Mouse (Mus musculus) hindbrain, embryonic 11.5 days (tissue): ENCODE results near the gene Tgfbr3. TPM values are rescaled to one million over a fixed set of nuclear protein-coding genes. Genes with fewer than 3 reads are reported as not detected.

Experiments used
- ATAC-seq: fragments of 200-750 bp; cut with Nextera tagmentation; 2 replicates; pipeline ENCODE4 v1.8.0; 2017; ENCODE audit warnings: mild to moderate bottlenecking, moderate TSS enrichment, moderate library complexity; ENCODE audit not compliant: low FRiP score
- DNase-seq: peaks from one replicate; pipeline ENCODE4 v3.0.0-alpha.2; 2015; ENCODE audit warnings: low spot score
- H3K27ac ChIP-seq: fragments of 300-500 bp; sonication (generic); 2 replicates; pipeline ENCODE4 v1.5.1; 2014; ENCODE audit warnings: mild to moderate bottlenecking, low read depth, low read length
- H3K27me3 ChIP-seq: fragments of 300-500 bp; sonication (generic); 2 replicates; pipeline ENCODE4 v1.6.1; 2014; ENCODE audit warnings: mild to moderate bottlenecking, low read length, moderate library complexity, mixed read lengths; ENCODE audit not compliant: control insufficient read depth, insufficient read depth
- H3K36me3 ChIP-seq: fragments of 300-500 bp; sonication (generic); 2 replicates; pipeline ENCODE4 v1.6.1; 2014; ENCODE audit warnings: mild to moderate bottlenecking, low read length, moderate library complexity, mixed read lengths; ENCODE audit not compliant: control insufficient read depth, insufficient read depth
- H3K4me1 ChIP-seq: fragments of 300-500 bp; sonication (generic); replicated peaks from 2 replicates; pipeline ENCODE4 v1.6.1; 2014; ENCODE audit warnings: low read length, mixed read lengths; ENCODE audit not compliant: control insufficient read depth, insufficient read depth
- H3K4me2 ChIP-seq: fragments of 300-500 bp; sonication (generic); replicated peaks from 2 replicates; pipeline ENCODE4 v1.6.1; 2014; ENCODE audit warnings: mild to moderate bottlenecking, low read depth, low read length
- H3K4me3 ChIP-seq: fragments of 300-500 bp; sonication (generic); 2 replicates; pipeline ENCODE4 v1.5.1; 2014; ENCODE audit warnings: low read depth, low read length
- H3K9ac ChIP-seq: fragments of 300-500 bp; sonication (generic); 2 replicates; pipeline ENCODE4 v1.6.1; 2014; ENCODE audit warnings: low read depth, low read length
- H3K9me3 ChIP-seq: fragments of 300-500 bp; sonication (generic); 2 replicates; pipeline ENCODE4 v1.6.1; 2016; ENCODE audit warnings: low read length; ENCODE audit not compliant: control insufficient read depth
- WGBS: fragments of 180-500 bp; shearing (Covaris S2); extraction: QIAGEN DNeasy Blood & Tissue Kit; methylation state at CpG from one replicate; pipeline ENCODE4 v1.1.7; 2014; 5-methylcytosine and 5-hydroxymethylcytosine counted together
- polyA plus RNA-seq: library from polyadenylated mRNA; unstranded; fragments of >200 nt; fragmentation: Nextera tagmentation; extraction: Ambion mirVana; gene quantifications from 2 replicates; pipeline ENCODE4 v1.2.1, GENCODE M21; 2014

Gene Tgfbr3
- polyA plus RNA-seq, 1 experiment from 2014 or later, result 9.6 TPM

DNA sequence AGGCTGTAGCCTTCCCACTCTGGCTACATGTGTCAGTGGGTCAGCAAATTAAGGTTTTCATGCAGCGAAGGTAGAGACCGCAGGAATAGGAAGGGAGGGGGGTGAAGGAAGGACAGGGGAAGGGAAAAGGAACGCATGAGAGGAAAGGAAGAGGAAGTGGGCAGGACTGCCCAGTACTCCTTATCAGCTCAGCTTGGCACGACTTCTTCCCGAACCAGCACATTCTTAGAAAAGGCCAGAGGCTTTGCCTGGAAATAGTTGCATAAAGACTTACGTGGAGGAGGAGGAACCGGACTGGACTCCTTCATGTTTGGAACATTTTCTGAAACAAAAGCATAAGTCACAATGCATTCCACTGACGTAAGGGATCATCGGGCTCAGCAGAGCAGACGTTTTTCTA lies 168.3 kb downstream of the Tgfbr3 start:
- Histone ChIP-seq H3K4me3 (no peak overlapping the region), H3K4me2 (no peak overlapping the region), H3K9ac (no peak overlapping the region), H3K27me3 (no peaks in the 10 kb centered on the region), H3K9me3 (no peaks in the 10 kb centered on the region), H3K36me3 (no peaks in the 10 kb centered on the region), H3K4me1 (no peaks in the 10 kb centered on the region), H3K27ac (no peak overlapping the region)
- no peak for DNase-seq
- no peak for ATAC-seq
- WGBS, result 72% methylated on average over 10 of the region's 10 CpGs

DNA sequence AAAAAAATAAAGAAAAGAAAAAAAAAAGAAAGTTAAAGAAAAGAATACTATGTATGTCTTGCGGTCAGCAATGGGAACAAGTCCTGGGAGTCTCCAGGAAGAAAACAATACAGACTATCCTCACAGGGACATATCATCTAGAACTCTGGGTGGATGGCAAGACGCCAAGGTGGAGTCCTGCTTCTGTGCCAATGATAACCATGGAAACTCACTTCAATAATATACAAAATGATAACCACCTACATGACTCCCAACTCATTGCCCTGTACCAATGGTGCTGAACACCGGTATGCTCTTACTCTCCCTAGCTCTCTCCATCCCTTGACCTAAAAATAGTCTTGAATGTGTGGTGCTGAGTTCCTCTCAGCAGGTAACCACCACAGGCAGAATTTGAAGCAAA lies 168.8 kb downstream of the Tgfbr3 start:
- H3K9ac ChIP-seq, result no peak overlapping the region
- no peaks in the 10 kb centered on the region for H3K4me1 ChIP-seq
- no peaks in the 10 kb centered on the region for H3K36me3 ChIP-seq
- ATAC-seq, result no peak
- 87% methylated on average over 3 of the region's 3 CpGs for WGBS
- no peak overlapping the region for H3K27ac ChIP-seq
- H3K9me3 ChIP-seq, result no peaks in the 10 kb centered on the region
- no peak overlapping the region for H3K4me3 ChIP-seq
- no peaks in the 10 kb centered on the region for H3K27me3 ChIP-seq
- H3K4me2 ChIP-seq, result no peak overlapping the region
- DNase-seq, result no peak

DNA sequence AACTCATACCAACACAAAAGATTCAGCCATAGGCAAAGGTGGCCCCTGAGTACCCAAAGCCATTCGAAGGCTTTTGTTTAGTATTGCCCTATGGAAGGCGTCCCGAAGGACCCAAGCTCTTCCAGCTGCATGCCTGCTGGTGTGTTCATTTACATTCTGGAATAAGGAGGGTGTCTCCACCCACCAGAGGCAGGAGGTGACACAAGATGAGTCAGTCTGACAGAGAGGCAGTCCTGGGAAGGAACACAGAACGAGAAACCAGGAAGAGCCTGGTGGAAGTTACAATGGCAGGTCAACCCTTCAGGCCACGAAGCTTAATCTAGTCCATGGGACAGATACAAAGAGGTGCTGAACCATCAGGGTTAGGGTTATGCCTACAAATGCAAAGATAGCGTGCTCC lies 169.5 kb downstream of the Tgfbr3 start:
- Histone ChIP-seq H3K4me3 (no peak overlapping the region), H3K9me3 (no peaks in the 10 kb centered on the region), H3K4me1 (no peaks in the 10 kb centered on the region), H3K27ac (no peak overlapping the region), H3K4me2 (no peak overlapping the region), H3K36me3 (no peaks in the 10 kb centered on the region), H3K9ac (no peak overlapping the region), H3K27me3 (no peaks in the 10 kb centered on the region)
- WGBS, result 60% methylated on average over 6 of the region's 6 CpGs
- DNase-seq, result no peak
- no peak for ATAC-seq

DNA sequence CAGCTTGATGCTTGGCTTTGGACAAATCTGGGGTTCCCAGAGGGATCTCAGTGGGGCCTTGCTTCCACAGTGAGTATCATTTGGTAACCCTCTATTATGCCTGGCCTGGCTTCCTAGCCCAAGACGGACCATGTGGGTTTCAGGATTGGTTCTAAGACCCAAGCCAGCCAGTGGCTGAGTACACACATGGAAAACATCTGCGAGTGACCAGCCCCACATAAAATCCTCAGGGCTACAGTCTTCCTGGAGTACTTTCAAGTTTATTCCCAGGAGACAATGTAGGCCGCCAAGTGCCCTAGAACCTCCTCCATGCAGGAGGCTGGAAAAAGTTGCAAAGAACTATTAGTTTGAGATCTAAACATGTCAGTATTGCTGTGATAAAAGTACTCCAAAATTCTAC lies 172.6 kb downstream of the Tgfbr3 start:
- ATAC-seq (no peak), DNase-seq (no peak)
- no peak overlapping the region for H3K4me3 ChIP-seq
- no peak overlapping the region for H3K9ac ChIP-seq
- H3K36me3 ChIP-seq, result no peaks in the 10 kb centered on the region
- no peak overlapping the region for H3K4me2 ChIP-seq
- H3K27ac ChIP-seq, result no peak overlapping the region
- no peaks in the 10 kb centered on the region for H3K27me3 ChIP-seq
- H3K4me1 ChIP-seq, result no peaks in the 10 kb centered on the region
- WGBS, result 74% methylated on average over 3 of the region's 3 CpGs
- H3K9me3 ChIP-seq, result no peaks in the 10 kb centered on the region

DNA sequence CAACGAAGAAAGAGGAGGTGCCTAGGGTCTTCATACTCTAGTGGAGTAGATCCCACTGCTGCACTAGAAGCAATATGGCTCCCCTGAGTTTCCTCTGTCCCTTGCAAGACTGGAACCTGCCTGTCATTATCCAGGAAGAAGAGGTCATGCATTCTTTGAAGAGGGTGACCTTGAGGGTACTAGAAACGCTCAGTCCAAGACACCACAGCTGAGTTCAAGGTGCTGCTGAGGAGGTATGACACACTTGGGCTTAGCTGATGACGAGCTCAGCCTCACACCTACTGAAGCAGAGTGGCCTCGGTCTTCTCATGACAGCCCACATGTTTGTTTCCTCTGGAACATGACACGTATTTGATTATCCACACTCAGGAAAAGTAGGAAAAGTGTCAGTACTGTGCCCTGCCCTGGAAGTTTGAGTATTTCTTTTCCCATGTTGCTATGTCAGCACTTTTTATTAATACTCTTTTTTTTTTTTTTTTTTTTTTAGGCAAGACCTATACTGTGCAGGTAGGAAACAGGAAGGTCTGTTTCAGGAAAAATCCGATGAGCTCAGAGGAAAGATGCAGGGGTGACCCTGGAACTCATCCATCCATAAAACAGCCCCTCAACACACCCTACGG lies 176.7 kb downstream of the Tgfbr3 start:
- Histone ChIP-seq H3K9me3 (no peaks in the 10 kb centered on the region), H3K27ac (no peak overlapping the region), H3K27me3 (no peaks in the 10 kb centered on the region), H3K9ac (no peak overlapping the region), H3K4me2 (no peak overlapping the region), H3K4me3 (no peak overlapping the region), H3K36me3 (no peaks in the 10 kb centered on the region), H3K4me1 (peaks cover 8% of the 10 kb centered on the region)
- 80% methylated on average over 7 of the region's 7 CpGs for WGBS
- no peak for ATAC-seq
- no peak for DNase-seq

DNA sequence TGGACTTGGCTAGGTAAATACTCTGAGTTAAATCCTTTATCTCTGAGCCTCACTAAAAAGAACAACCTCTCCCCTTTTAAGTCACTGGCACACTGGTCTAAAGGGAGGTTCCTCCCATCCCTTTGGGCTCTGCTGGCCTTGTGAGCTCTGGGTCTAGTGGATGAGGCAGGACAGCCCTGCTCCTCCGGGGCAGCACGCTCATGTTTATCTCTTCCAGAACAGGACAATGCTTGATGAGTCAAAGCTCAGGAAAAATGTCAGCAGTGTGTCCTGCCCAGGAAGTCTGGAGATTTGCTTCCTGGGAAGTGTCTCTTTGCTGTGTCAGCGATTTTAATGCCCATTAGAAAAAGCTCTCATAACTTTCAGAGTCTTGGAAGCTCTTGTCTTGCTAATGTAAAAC lies 177.6 kb downstream of the Tgfbr3 start:
- Histone ChIP-seq H3K4me1 (peaks cover 8% of the 10 kb centered on the region), H3K4me2 (no peak overlapping the region), H3K4me3 (no peak overlapping the region), H3K27me3 (no peaks in the 10 kb centered on the region), H3K9me3 (no peaks in the 10 kb centered on the region), H3K36me3 (no peaks in the 10 kb centered on the region), H3K27ac (peak overlapping the region; percentile 45; the same call in 1 of the 2 replicates), H3K9ac (no peak overlapping the region)
- ATAC-seq (no peak), DNase-seq (no peak)
- WGBS, result 58% methylated on average over 3 of the region's 3 CpGs

DNA sequence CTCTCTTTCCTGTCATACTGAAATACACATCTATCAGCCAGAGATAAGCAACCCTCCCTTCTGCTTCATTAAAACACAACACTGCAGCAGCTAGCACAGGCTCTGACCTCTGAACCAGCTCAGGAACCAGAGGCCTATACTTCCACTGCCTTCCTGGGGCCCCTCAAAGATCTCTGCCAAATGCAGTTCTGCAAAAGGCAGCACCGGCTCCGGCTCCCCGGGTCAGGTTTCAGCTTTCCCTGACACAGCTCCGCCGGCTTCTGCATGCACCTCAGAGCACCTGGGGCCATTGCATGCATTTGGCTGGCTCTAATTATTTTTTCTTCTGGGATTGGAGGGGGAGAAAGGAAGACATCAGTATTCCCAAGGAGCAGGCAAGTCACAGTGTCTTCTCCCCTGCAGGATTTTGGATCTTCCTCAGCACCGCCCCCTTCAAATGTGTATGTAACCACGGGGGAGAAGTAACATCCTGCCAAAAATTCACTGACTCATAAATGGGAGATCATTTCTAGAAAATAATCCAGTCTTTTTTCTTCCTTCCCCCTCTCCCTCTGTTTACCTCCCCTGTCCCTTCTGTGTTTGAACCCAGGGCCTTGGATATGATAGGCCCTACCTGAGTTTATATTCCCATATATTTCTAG lies 178.4 kb downstream of the Tgfbr3 start:
- H3K36me3 ChIP-seq, result no peaks in the 10 kb centered on the region
- H3K4me1 ChIP-seq, result peaks cover 8% of the 10 kb centered on the region
- H3K27ac ChIP-seq, result peak overlapping the region; percentile 54; the same call in 1 of the 2 replicates
- DNase-seq, result peak; percentile 37
- ATAC-seq, result no peak; the same call in 1 of the 2 replicates
- H3K9ac ChIP-seq, result no peak overlapping the region
- WGBS, result 20% methylated on average over 7 of the region's 7 CpGs
- H3K4me3 ChIP-seq, result no peak overlapping the region
- H3K4me2 ChIP-seq, result no peak overlapping the region
- H3K27me3 ChIP-seq, result no peaks in the 10 kb centered on the region
- no peaks in the 10 kb centered on the region for H3K9me3 ChIP-seq

DNA sequence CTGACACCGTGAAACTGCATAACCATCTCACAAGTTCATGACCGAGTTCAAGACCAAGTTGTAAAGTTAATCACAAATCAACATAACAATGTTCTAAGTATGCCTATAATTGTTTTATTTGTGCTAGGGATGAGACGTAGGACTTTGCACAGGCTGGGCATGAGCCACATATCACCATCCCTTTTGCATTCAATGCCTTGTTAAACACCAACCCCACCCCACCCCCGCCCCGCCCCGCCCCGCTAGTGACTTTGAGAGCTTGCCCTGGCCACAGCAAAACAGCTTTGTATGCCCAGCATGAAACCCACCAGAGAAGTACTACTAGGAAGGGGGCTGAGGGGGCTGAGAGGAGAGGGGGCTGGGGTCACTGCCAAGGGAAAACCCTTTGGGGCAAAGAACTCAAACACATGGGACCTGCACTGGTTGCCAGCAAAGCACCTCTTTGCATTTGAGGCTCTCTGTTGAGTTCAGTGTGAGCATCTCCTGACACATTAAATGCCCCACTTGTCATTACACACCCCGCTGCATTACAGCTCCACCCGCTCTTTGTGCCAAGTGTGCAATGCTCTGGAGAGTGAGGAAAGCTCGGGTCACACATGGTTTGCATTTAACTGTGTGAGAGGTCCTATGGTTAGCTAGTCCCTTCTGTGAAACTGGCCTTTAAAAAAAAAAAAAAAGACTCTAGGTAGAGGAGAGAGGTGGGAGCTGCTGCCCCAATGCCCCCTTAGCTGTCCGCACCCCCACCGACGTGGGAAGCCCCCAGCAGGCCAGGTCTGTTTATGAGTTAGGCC lies 179.1 kb downstream of the Tgfbr3 start:
- H3K9me3 ChIP-seq, result no peaks in the 10 kb centered on the region
- peak overlapping the region; percentile 54; the same call in 1 of the 2 replicates for H3K27ac ChIP-seq
- no peak overlapping the region for H3K4me2 ChIP-seq
- no peaks in the 10 kb centered on the region for H3K27me3 ChIP-seq
- 41% methylated on average over 13 of the region's 13 CpGs for WGBS
- H3K9ac ChIP-seq, result no peak overlapping the region
- DNase-seq, result peak; percentile 41
- no peak overlapping the region for H3K4me3 ChIP-seq
- no peaks in the 10 kb centered on the region for H3K36me3 ChIP-seq
- H3K4me1 ChIP-seq, result peaks cover 8% of the 10 kb centered on the region
- no peak; the same call in 1 of the 2 replicates for ATAC-seq
